Mouse (Mus musculus) left cerebral cortex, adult 9 months (tissue): ENCODE measurements at regions not wholly inside any gene's neighbourhood (a gene's known extent, or its start where the extent isn't known, plus 50 kb on each side); places are given as distances from the start of the nearest gene placed in this dataset.
"Not testable (repeated sequence)": the region's sequence is repeated elsewhere in the genome, so short reads cannot be mapped to it uniquely, and the experiment has no call there.

Experiments
- DNase-seq, 2 experiments: peaks; one replicate each; pipeline ENCODE4 v3.0.0; 2022; ENCODE audit warnings: low spot score in 2 of 2

DNA sequence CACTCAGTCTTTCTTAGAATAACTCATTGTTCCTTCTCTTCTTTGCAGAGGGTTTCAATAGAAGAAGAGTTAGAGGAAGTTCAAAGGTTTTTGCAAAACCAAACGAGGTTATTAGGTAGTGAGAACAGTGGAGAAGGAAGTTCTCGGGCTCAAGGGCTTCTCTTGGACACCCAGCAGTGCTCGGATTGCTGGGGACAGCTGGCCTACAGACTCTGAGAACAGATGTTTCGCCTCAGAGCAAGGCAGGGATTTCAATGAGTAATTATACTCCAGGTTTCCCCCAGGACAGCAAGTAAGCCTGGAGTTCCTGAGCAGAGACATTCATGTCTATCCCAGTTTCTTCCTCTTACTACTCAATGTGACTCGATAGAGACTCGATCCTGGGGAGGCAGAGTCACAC, 94.4 kb downstream of the Cd24a start:
- DNase-seq, result no peak

DNA sequence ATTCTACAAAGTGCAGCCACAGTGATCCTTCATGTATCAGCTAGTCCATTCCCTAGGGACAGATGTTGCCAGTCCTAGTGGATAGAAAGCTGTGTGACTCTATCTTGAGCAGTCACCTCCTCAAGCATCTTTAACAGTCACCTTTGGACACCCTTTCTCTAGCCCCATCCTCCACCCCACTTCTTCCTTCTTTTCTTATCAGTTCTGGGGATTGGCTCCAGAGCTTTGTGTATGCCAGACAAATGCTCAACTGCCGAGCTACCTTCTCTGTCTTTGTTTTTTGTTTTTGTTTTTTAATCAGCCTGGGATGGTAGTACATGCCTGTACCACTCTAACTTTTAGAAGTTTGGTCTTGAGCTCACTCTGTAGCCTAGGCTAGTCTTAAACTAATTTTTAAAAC, 96.7 kb downstream of the Cd24a start:
- DNase-seq, result no peak

DNA sequence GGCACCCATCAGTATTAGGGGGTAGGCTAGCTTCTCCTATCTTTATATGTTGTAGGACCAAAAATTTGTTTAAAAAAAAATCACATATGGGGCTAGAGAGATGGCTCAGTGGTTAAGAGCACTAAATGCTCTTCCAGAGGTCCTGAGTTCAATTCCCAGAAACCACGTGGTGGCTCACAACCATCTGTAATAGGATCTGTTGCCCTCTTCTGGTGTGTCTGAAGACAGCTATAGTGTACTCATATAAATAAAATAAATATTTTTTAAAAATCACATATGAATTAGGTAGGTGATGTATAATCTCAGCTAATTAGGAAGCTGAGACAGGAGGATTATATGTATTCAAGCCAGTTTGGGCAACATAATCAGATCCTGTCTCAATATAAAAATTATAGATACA, 97.4 kb downstream of the Cd24a start:
- DNase-seq, result not testable (repeated sequence)

DNA sequence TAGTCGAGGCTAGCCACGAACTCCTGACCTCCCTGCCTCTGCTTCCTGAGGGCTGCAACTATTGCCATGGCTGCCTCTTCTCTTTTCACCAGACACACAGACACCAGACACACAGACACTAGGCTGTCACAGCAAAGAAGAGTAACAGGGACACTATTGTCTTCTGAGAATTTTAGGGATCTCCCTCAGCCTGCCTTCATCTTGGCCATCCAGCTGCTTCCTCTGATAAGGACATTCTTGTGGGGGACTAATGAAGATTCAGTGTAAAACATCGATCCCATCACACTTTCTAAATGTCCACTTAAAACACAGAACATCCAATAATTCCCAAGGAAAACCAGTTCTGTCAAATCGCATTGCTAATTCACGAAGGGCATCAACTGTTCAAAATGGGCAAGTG, 98.2 kb downstream of the Cd24a start:
- no peak for DNase-seq

DNA sequence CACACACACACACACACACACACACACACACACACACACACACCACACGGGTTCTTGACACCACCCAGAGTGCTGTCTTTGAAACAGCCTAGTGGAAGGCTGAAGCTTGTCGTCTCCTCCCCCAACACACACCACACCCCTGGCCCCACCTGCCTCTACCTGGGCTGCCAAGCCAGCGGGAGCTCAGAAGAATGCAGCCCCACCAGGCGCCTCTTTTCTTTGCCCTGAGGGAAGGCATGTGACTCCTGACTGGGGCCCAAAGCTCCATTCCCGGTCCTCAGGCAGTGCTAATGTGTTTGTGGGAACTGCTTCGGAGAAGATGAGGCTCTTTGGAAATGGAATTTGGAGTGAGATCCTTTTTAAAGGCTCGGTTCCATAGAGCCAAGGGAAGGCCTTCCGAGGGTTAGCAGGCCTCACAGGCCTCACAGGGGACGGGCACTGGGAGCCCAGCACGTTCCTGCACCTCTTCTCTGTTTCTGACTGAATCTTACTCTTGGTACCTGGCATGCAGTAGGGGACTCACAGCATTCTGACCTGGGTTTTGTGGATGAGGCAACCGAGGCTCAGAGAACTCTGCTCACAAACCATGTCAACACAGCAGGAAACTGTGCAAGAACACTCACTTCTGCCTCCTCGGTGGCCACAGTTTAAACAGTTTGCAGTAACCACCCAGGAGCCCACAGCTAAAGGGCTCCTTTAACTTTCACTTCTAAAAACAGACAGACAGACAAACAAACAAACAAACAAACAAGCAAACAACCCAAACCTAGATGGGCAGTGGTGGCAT, 106.4 kb downstream of the Cd24a start:
- DNase-seq, result no peak

DNA sequence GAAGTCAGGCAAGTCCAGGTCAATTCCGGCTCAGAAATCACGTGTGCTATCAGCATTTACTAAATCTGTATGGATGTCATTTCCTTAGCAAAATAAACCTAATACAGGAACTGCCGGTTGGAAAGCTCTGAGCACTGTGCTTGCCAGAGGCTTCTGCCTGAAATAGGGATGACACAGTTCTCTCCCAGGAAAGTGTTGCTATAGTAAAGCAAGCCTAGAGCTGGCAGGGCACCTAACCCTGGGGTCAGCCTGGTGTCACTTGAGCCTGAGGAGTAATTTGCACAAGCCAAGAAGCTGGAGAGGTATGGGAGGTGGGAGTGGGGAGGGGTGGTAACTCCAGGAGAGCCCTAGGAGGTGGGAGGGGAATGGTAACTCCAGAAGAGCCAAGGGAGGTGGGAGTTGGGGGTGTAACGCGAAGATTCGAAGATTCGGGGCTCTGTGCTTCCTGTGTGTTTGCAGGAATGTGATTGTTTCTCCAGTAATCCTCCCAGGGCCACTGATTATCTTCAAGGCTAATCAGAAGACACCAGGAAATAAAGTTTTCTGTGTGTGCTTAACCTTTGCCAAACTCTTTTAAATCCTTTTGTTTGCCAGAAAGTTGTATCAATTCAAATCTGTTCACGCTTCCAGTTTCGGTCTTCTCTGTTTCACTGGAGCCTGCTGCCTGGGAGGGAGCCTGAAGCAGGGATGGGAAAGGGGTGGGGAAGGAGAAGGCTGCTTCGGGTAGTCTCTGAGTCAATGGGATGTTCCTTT, 111.3 kb downstream of the Cd24a start:
- DNase-seq, result no peak

DNA sequence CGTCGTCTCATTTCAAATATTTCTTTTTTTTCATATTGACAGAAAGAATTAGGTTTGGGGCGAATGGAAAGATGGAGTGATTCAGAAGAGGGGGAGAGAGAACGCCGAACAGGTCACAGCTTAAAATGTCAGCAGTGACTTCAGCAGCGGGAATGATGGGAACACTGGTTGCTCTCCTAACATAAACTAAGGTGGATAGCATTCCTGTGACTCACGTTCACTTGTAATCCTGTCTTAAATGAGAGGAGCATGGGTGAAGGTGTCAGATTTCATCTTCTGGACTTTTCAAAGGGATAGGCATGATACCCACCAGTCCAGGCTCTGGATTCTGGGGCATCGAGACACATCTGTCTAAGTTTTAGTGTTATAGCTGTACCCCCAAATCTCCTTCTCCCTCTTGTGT, 111.8 kb downstream of the Cd24a start:
- DNase-seq, result no peak

DNA sequence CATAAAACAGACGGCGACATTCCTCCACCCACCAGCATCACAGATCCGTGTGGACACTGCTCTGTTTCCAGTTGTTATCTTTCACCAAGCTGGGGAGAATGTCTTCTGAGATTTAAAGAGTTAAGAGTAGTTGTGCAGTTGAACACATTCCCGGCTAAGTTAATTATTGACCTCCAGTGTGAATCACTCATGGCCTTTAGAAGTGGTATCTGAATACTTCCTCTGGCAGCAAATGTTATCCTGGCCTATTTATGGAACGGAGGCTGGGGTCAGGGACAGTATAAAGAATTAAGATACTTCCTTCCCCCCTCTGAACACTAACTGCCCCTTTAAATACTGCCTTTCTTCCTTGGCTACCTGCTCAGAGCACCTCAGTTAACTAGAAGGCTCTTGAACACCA, 115.9 kb downstream of the Cd24a start:
- no peak for DNase-seq

DNA sequence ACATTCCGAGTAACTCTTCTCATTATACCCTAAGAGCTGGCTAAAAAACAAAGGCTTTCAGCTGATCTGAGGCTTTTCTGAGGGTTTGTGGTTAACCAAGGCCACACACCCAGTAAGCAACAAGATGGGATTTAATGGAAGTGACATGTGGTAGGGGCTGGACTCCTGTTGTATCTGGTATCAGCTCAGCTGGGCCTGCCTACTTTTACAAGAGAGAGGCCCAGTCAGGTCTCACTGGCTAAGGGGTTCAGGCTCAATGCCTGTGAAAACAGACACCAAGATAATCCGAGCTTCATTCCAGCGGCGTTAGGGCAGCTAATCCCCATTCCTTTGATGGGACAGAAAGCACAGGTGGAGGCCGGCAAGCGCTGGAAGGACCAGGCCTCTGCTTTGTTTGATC, 116.4 kb downstream of the Cd24a start:
- no peak for DNase-seq

DNA sequence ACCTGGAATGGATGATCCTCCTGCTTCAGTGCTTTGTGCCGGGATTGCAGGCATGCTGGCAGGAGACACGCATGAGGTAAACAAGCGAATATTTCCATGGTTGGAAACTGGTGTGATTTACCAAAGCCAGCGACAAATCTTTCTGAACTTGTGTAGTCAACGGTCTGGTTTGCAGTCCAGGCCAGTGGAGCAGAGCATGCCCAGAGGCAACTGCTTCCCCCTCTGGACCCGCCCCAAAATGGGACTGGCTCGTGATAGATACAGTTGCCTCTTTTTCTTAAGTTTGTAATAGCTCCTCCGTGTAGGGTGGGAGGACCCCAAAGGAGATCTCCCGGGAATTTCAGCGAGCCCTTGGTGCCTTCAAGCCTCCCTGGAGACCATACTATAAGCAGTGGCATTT, 117.4 kb downstream of the Cd24a start:
- DNase-seq, result no peak

DNA sequence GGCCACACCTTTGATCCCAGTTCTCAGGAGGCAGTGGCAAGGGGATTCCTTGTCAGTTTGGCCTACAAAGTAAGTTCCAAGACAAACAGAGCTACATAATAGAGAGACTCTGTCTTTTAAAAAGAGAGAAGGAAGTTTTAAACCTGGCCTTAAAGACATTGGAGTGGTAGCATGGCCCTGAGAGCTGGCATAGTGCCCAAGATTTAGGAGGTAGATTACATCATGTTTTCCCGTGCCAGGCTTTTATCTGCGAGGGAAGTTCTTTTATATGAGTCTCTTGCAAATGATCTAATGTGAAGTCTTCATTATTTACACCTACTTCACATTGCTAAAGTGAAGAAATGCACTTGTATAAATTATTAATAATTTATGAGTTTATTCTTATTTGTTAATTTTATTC, 119.8 kb downstream of the Cd24a start:
- DNase-seq, result no peak

DNA sequence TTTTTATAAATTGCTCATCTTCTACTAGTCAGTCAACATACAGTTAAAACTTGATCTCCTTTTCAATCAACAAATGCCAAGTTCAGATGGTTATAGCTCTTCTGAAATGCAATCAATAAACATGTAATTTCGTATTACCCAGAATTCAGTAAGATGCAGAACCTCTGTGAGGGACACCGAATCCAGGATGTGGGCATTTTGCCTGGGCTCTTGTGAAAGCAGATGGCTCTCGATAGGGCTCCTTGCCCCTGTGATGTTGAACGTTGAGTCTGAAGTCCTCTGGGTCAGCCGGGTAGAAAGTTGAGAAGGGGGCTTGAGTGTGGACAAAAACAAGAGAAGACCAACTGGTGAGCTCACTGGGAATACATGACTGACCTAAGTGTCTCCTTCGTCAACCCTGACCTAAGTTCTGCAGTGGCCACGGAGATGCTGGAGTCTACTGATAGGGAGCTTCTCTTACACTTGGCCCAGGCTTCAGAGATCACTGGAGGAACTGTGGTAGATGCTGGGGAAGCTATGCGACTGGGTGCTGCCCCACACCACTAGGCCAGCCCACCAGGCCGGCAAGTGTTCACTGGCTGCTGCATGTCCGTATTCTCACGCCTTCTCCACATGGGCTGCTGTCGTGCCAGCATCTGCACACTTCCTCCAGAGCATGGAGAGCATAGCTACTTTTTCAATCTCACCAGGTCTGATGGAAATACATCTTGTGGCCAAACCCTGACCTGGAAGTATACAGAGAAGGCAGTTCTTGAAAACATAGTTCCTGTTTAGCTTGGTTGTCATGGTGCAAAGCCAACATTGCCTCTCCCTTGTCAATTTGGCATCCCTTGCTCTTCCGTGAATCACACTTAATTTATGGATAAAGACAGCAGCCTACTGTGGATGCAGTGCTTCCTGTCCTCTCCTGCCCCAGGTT, 122.5 kb downstream of the Cd24a start:
- no peak for DNase-seq

DNA sequence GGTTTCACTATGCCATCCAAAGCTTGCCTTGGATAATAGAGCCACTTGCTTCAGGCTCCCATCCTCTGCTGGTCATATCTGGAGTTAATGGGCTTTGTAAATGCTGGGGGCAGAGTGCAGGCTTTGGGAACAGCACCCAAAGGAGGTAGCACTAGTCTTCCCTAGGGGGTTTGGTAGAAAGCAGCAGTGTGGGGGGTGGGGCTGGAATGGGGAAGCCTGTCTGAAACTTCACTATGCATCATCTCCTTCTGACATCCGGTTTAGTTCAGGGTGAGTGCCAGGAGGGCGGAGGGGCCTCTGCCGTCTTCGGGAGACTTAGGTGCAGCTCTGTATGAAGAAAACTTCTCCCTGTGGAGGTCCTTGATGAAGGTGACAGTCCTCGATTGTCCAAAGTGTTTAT, 124.8 kb downstream of the Cd24a start:
- DNase-seq, result no peak

DNA sequence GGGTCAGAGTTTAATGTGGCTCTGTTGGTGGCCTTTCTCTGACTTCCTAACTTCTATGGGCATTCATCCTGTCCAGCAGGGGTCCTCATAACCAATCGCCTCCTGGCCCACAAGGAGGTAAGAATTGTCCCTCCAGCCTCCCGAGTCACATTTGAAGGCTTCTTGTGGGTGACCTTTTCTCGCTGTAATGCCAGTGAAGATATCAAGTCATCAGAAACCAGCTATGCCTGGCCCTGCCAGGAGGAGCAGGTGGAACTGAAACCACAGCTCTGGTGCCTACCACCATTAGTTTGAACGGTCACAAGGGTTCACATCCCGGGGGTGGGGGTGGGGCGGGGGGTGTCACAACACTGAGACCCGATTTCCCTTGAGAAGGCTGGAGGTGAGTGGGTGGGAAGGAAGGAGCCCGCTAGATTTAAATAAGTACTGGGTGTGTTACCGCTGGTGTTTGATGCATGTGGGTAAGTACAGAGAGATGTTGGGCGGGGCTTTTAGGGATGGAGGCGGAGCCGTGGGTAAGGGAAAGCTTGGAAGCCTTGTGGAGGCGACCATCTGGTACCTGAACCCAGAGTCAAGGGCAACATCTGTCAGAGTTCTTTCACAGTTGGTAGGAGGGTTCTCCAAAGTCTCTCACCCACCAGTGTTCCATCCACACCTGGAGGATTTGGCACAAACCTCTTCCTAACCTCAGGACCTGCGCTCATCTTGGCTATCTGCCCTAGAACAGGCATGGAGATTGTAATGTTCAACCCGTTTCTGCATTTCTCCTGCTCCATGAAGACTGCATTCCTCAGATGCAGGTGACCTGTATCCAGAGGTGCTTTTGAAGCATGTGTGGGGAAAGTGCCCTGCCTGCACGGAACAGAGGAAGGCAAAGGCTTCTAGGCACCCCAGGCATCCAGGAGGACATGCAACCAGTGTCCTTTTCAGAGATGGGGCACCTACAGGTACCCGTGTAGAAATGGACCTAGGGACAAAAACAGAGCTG, 128.2 kb downstream of the Cd24a start:
- no peak for DNase-seq

DNA sequence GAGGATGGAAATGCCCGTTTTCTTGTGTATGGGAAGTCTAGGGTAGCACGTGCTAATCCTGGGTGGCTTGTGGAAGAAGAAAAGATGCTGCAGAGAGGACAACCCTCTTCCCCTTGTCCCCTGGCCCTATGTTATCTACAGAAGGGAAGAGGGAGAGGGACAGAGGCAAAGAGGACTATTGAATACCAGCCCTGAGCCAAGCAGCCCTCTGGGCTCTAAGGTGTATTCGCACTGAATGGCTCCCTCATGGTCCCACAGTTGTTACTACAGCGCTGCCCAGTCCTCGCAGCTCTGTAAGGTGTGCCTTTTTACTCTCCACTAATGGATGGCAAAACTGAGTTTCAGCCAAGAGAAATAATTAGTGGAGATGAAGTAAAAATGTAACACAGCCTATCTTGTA, 128.9 kb downstream of the Cd24a start:
- DNase-seq, result no peak

DNA sequence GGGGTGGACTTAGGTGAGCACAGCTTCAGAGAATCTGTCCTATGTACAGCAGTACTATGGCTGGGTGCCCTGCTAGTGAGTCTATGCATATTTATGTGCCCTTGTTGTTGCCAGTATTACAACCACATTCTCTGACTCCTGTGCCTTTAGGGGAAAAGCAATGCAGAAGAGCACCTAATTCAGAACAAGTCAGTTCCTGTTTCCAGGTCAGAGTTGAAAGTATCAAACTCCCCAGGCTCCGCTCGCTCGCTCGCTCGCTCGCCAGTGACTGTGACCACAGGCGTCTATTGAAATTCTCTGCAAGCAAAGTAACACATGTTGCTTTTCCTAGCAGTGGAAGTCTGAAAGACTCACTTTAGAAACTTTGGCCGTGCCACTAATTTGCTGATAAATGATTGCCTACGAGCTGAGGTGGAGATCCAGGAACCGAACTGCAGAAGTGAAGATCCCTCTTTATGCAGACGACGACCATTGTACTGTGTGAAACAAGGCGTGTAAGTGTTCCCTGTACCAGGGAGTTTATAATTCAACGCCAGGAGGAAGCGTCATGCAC, 129.8 kb downstream of the Cd24a start:
- no peak for DNase-seq

DNA sequence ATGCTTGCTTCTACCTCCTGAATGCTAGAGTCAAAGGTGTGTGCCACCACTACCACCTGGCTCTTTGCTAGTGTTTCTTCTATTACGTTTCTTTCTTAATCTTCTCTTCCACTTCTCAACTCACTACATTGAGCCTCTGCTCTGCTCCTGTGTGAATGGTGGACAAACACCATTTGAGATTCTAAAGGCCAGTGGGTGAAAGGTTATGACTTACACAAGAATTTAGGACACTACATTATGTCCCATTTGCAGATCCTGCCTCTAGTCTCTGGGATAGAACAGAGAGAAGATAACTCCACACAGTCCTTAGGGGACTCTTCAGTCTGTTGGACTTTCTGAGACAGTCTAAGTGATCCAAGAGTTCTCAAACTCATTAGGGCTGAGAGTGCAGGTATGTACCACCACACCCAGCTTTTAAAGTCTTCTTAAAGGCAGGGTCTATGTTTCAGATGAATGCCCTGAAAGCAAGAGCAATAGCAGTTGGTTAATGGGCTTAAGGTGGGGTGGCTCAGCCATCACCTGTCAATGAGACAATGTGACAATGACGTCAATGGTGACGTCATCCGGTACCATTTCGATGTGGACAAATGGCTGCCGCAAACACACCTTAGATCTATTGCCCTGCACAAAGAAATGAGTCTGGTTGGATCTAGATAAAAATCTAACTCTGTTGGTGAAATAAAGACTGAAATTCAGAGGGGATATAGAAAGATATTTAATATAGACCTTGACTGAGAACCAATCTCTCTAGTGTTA, 131.4 kb downstream of the Cd24a start:
- no peak for DNase-seq

DNA sequence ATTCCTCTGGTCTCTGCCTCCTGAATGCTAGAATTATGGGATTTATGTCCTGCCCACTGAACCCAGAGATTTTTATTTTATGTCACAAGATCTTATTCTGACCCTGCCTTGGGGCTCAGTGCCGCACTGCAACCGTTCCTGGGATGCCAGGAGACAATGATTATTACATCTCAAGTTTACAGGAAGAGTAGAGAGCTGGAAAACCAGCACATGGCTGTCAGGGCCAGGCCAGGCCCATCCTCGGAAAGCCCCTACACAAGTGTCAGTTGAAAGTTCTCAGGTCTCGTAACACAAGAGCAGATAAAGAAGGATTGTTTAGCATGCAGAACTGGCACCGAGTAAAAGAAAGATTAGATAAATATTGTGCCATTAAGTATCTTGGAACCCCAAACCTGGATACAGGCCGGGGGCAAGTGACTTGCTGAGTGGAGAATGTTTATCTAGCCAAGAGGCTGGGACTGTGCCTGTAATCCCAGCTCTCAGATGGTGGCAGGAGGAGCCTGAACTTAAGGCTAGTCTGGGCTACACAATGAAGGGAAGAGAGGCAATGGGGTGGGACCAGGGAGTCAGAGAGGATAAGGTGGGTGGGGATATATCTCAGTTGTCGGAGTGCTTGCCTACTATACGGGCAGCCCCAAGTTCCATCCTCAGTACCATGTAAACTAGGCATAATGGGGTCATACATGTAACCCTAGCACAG, 132.3 kb downstream of the Cd24a start:
- DNase-seq, result no peak

DNA sequence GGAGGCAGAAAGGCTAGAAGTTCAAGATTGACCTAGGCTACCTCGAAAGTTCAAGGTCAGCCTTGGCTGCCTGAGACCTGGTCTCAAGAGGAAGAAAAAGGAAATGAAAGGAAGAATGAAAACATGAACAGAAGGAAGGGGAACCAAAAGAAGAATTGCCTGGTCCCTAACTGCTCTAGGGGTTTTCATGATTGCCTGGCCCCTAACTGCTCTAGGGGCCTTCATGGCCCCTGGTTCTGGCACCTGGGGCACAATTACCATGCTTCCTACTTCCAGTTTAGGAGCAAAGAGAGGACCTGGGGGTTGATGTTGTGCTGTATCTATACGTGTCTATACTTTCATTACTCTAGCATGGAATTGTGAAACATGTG, 132.8 kb downstream of the Cd24a start:
- no peak for DNase-seq

DNA sequence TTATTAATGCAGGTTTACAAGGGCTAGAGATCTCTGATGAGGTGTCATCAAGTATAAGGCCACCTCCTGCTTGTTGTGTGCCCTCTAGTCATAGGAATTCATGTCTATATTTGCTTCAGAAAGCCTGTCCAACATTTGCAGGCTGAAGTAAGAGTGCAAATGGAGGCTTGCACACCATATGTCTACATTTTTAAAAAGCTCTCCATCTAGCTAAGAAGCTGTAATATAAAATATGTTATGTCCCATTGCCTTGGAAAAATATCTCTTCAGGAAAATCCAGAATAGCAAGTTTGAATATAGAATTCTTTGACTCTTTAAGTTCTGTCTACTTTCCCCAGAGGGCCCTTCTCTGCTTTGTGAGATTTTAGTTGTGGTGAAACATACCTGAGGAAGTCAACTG, 134.6 kb downstream of the Cd24a start:
- no peak for DNase-seq
